Mouse (Mus musculus): ENCODE measurements around the gene Pou2f1. TPM values are rescaled to one million over a fixed set of nuclear protein-coding genes. Genes with fewer than 3 reads are reported as not detected.

Pou2f1 gene
- total and polyA plus RNA-seq, 2 experiments, result 3.6 to 5.8 TPM

GRCm38 (mm10) chr1:165819147-165819546, 183.3 kb downstream of the Pou2f1 start:
- H3K27me3 ChIP-seq (ENCODE audit: control insufficient read depth, insufficient read depth, low read length), result 0 out of 2 replicates have a peak, but pooled peaks cover 3% of the 10 kb centered on the region
- no peaks in the 10 kb centered on the region for H3K79me2 ChIP-seq (ENCODE audit: control insufficient read depth, insufficient read depth, low read length)
- no peak overlapping the region for H3K27ac ChIP-seq (replicated peaks; ENCODE audit: insufficient read depth, low read depth, low read length)
- 0 out of 2 replicates have a peak, but pooled peaks cover 2% of the 10 kb centered on the region for H3K4me1 ChIP-seq (ENCODE audit: control insufficient read depth, insufficient read depth, low read length)
- DNase-seq (ENCODE audit: extremely low read depth, low read depth, low spot score), result no peak
- WGBS, result 80% methylated on average over 4 of the region's 4 CpGs
- H3K9ac ChIP-seq (ENCODE audit: low read depth, low read length), result no peak overlapping the region
- no peaks in the 10 kb centered on the region for H3K36me3 ChIP-seq (ENCODE audit: control insufficient read depth, insufficient read depth, low read length)
- TF ChIP-seq CTCF (IDR thresholded peaks at IDR 0.05; ENCODE audit: low read depth, low read length) (no peak), POLR2A (IDR thresholded peaks at IDR 0.05; ENCODE audit: extremely low read depth, insufficient read depth, low read length) (no peak)
- no peak overlapping the region for H3K4me3 ChIP-seq (ENCODE audit: insufficient read depth, low read depth, low read length)

GRCm38 (mm10) chr1:165818145-165818860, 184.2 kb downstream of the Pou2f1 start:
- H3K36me3 ChIP-seq (ENCODE audit: control insufficient read depth, insufficient read depth, low read length), result no peaks in the 10 kb centered on the region
- WGBS, result 74% methylated on average over 8 of the region's 8 CpGs
- 0 out of 2 replicates have a peak, but pooled peaks cover 3% of the 10 kb centered on the region for H3K27me3 ChIP-seq (ENCODE audit: control insufficient read depth, insufficient read depth, low read length)
- no peak for TF ChIP-seq POLR2A (IDR thresholded peaks at IDR 0.05; ENCODE audit: extremely low read depth, insufficient read depth, low read length)
- TF ChIP-seq CTCF (IDR thresholded peaks at IDR 0.05; ENCODE audit: low read depth, low read length), result no peak
- H3K9ac ChIP-seq (ENCODE audit: low read depth, low read length), result no peak overlapping the region
- no peak overlapping the region for H3K27ac ChIP-seq (replicated peaks; ENCODE audit: insufficient read depth, low read depth, low read length)
- no peak for DNase-seq (ENCODE audit: extremely low read depth, low read depth, low spot score)
- no peak overlapping the region for H3K4me3 ChIP-seq (ENCODE audit: insufficient read depth, low read depth, low read length)
- H3K79me2 ChIP-seq (ENCODE audit: control insufficient read depth, insufficient read depth, low read length), result no peaks in the 10 kb centered on the region
- 0 out of 2 replicates have a peak, but pooled peaks cover 2% of the 10 kb centered on the region for H3K4me1 ChIP-seq (ENCODE audit: control insufficient read depth, insufficient read depth, low read length)

GRCm38 (mm10) chr1:165817264-165817663, 185.2 kb downstream of the Pou2f1 start:
- Histone ChIP-seq H3K27ac (replicated peaks; ENCODE audit: insufficient read depth, low read depth, low read length) (no peak overlapping the region), H3K79me2 (ENCODE audit: control insufficient read depth, insufficient read depth, low read length) (no peaks in the 10 kb centered on the region), H3K9ac (ENCODE audit: low read depth, low read length) (no peak overlapping the region), H3K27me3 (ENCODE audit: control insufficient read depth, insufficient read depth, low read length) (0 out of 2 replicates have a peak, but pooled peaks cover 3% of the 10 kb centered on the region), H3K4me1 (ENCODE audit: control insufficient read depth, insufficient read depth, low read length) (0 out of 2 replicates have a peak, but pooled peaks cover 2% of the 10 kb centered on the region), H3K4me3 (ENCODE audit: insufficient read depth, low read depth, low read length) (no peak overlapping the region), H3K36me3 (ENCODE audit: control insufficient read depth, insufficient read depth, low read length) (no peaks in the 10 kb centered on the region)
- DNase-seq (ENCODE audit: extremely low read depth, low read depth, low spot score), result peak; percentile 56
- no peak for TF ChIP-seq POLR2A (IDR thresholded peaks at IDR 0.05; ENCODE audit: extremely low read depth, insufficient read depth, low read length)
- TF ChIP-seq CTCF (IDR thresholded peaks at IDR 0.05; ENCODE audit: low read depth, low read length), result no peak
- 12% methylated on average over 9 of the region's 9 CpGs for WGBS

- Histone ChIP-seq H3K36me3 (ENCODE audit: control insufficient read depth, insufficient read depth, low read length) (no peaks in the 10 kb centered on the region), H3K79me2 (ENCODE audit: control insufficient read depth, insufficient read depth, low read length) (no peaks in the 10 kb centered on the region), H3K9ac (ENCODE audit: low read depth, low read length) (no peak overlapping the region), H3K27ac (replicated peaks; ENCODE audit: insufficient read depth, low read depth, low read length) (no peak overlapping the region), H3K4me1 (ENCODE audit: control insufficient read depth, insufficient read depth, low read length) (0 out of 2 replicates have a peak, but pooled peaks cover 2% of the 10 kb centered on the region), H3K27me3 (ENCODE audit: control insufficient read depth, insufficient read depth, low read length) (0 out of 2 replicates have a peak, but pooled peaks cover 2% of the 10 kb centered on the region), H3K4me3 (ENCODE audit: insufficient read depth, low read depth, low read length) (no peak overlapping the region)
- no peak for DNase-seq (ENCODE audit: extremely low read depth, low read depth, low spot score)
- TF ChIP-seq CTCF (IDR thresholded peaks at IDR 0.05; ENCODE audit: low read depth, low read length) (no peak), POLR2A (IDR thresholded peaks at IDR 0.05; ENCODE audit: extremely low read depth, insufficient read depth, low read length) (no peak)
- WGBS, result 90% methylated on average over 9 of the region's 9 CpGs
Measured at GRCm38 (mm10) chr1:165816391-165816790, 186.1 kb downstream of the Pou2f1 start.

Other genes with a start within 250 kb of the Pou2f1 start
- 414 and 570 TPM in 2 replicates for gene Creg1, start 238.9 kb downstream of the Pou2f1 start, total RNA-seq (2014; rRNA removed)
- 420 and 447 TPM in 2 replicates for gene Creg1, start 238.9 kb downstream of the Pou2f1 start, polyA plus RNA-seq (2012; rRNA removed)
- gene Cd247, start 214.0 kb downstream of the Pou2f1 start, total RNA-seq (2014; rRNA removed), result 0.40 and 0.55 TPM in 2 replicates
- gene Cd247, start 214.0 kb downstream of the Pou2f1 start, polyA plus RNA-seq (2012; rRNA removed), result 0.36 and 0.64 TPM in 2 replicates
- not detected in 2 replicates for gene Dusp27, start 125.2 kb upstream of the Pou2f1 start, total RNA-seq (2014; rRNA removed)
- not detected in 2 replicates for gene Dusp27, start 125.2 kb upstream of the Pou2f1 start, polyA plus RNA-seq (2012; rRNA removed)
- not detected in 2 replicates for gene Gpa33, start 127.6 kb upstream of the Pou2f1 start, total RNA-seq (2014; rRNA removed)
- 0.25 and 0.31 TPM in 2 replicates for gene Gpa33, start 127.6 kb upstream of the Pou2f1 start, polyA plus RNA-seq (2012; rRNA removed)
- gene Mael, start 236.1 kb upstream of the Pou2f1 start, total RNA-seq (2014; rRNA removed), result not detected in 2 replicates
- not detected in 2 replicates for gene Mael, start 236.1 kb upstream of the Pou2f1 start, polyA plus RNA-seq (2012; rRNA removed)

Measured in liver, adult 2 months (tissue).